Mouse (Mus musculus) liver, adult 2 months (tissue): ENCODE data around the gene P3h4. TPM values are rescaled to one million over a fixed set of nuclear protein-coding genes. Genes with fewer than 3 reads are reported as not detected.
A peak's percentile ranks its signal among the peaks of the same experiment; 100 is the strongest.

Experiments
- DNase-seq: peaks from one replicate; pipeline ENCODE4 v3.0.0-alpha.2; 2011; ENCODE audit warnings: low read depth, low spot score; ENCODE audit errors: extremely low read depth
- H3K27ac ChIP-seq: fragments of 200-500 bp; replicated peaks from 2 replicates; pipeline ENCODE4 v1.5.1; 2012; ENCODE audit warnings: low read depth, mild to moderate bottlenecking, control low read depth, inconsistent platforms, low read length; ENCODE audit not compliant: insufficient read depth
- H3K27me3 ChIP-seq: fragments of 200-500 bp; 2 replicates; pipeline ENCODE4 v1.6.1; 2012; ENCODE audit warnings: mild to moderate bottlenecking, moderate library complexity, low read length, inconsistent platforms; ENCODE audit not compliant: control insufficient read depth, insufficient read depth
- H3K36me3 ChIP-seq: fragments of 200-500 bp; 2 replicates; pipeline ENCODE4 v1.6.1; 2012; ENCODE audit warnings: low read length, inconsistent platforms; ENCODE audit not compliant: control insufficient read depth, insufficient read depth
- H3K4me1 ChIP-seq: fragments of 200-500 bp; 2 replicates; pipeline ENCODE4 v1.6.1; 2011; ENCODE audit warnings: low read length; ENCODE audit not compliant: control insufficient read depth, insufficient read depth
- H3K4me3 ChIP-seq: fragments of 200-500 bp; 2 replicates; pipeline ENCODE4 v1.5.1; 2011; ENCODE audit warnings: low read depth, mild to moderate bottlenecking, control low read depth, low read length, moderate library complexity; ENCODE audit not compliant: insufficient read depth
- H3K79me2 ChIP-seq: fragments of 200-500 bp; 2 replicates; pipeline ENCODE4 v1.6.1; 2012; ENCODE audit warnings: inconsistent platforms, mild to moderate bottlenecking, low read length, moderate library complexity; ENCODE audit not compliant: control insufficient read depth, insufficient read depth
- H3K9ac ChIP-seq: fragments of 200-500 bp; 2 replicates; pipeline ENCODE4 v1.6.1; 2012; ENCODE audit warnings: low read depth, mild to moderate bottlenecking, control low read depth, inconsistent platforms, low read length
- CTCF ChIP-seq: fragments of 200-500 bp; IDR thresholded peaks from 2 replicates; pipeline ENCODE4 v1.5.1; 2011; ENCODE audit warnings: low read depth, low read length, control low read depth
- POLR2A ChIP-seq: fragments of 200-500 bp; IDR thresholded peaks from 2 replicates; pipeline ENCODE4 v1.6.1; 2011; ENCODE audit warnings: low read length, control low read depth; ENCODE audit not compliant: insufficient read depth; ENCODE audit errors: extremely low read depth
- WGBS: fragments of 180-500 bp; shearing (Covaris S2); methylation state at CpG from one replicate; pipeline ENCODE4 v1.1.7; 2018; 5-methylcytosine and 5-hydroxymethylcytosine counted together
- polyA plus RNA-seq: library from polyadenylated mRNA; depleted of rRNA; stranded (reverse); fragments of >200 nt; gene quantifications from 2 replicates; pipeline ENCODE4 v1.2.3, GENCODE M21; 2012
- total RNA-seq: library from RNA; depleted of rRNA; stranded (reverse); fragments of >200 nt; gene quantifications from 2 replicates; pipeline ENCODE4 v1.2.3, GENCODE M21; 2014

The P3h4 gene
- total and polyA plus RNA-seq, 2 experiments, result 1.2 TPM

GRCm38 (mm10) chr11:100399727-100400538 is 14.7 kb downstream of the P3h4 start:
- no peak for DNase-seq
- Histone ChIP-seq H3K9ac (no peak overlapping the region), H3K27ac (no peak overlapping the region), H3K4me3 (no peak overlapping the region), H3K79me2 (peaks cover 6% of the 10 kb centered on the region; the same call in 1 of the 2 replicates), H3K36me3 (no peaks in the 10 kb centered on the region), H3K4me1 (peaks cover 18% of the 10 kb centered on the region), H3K27me3 (no peaks in the 10 kb centered on the region)
- TF ChIP-seq CTCF (no peak), POLR2A (no peak)
- 83% methylated on average over 12 of the region's 12 CpGs for WGBS

GRCm38 (mm10) chr11:100399320-100399719 is 15.3 kb downstream of the P3h4 start:
- Histone ChIP-seq H3K36me3 (no peaks in the 10 kb centered on the region), H3K27ac (no peak overlapping the region), H3K4me1 (peaks cover 24% of the 10 kb centered on the region), H3K79me2 (peaks cover 12% of the 10 kb centered on the region; the same call in 1 of the 2 replicates), H3K9ac (no peak overlapping the region), H3K4me3 (no peak overlapping the region), H3K27me3 (no peaks in the 10 kb centered on the region)
- DNase-seq, result no peak
- no peak for TF ChIP-seq CTCF
- no peak for TF ChIP-seq POLR2A
- WGBS, result 73% methylated on average over 9 of the region's 9 CpGs

- TF ChIP-seq POLR2A (no peak), CTCF (no peak)
- peaks cover 17% of the 10 kb centered on the region; the same call in 1 of the 2 replicates for H3K79me2 ChIP-seq
- H3K4me1 ChIP-seq, result peaks cover 26% of the 10 kb centered on the region
- no peak for DNase-seq
- no peaks in the 10 kb centered on the region for H3K36me3 ChIP-seq
- H3K4me3 ChIP-seq, result no peak overlapping the region
- no peak overlapping the region for H3K27ac ChIP-seq
- WGBS, result 91% methylated on average over 7 of the region's 7 CpGs
- no peaks in the 10 kb centered on the region for H3K27me3 ChIP-seq
- no peak overlapping the region for H3K9ac ChIP-seq
Measured at GRCm38 (mm10) chr11:100398517-100398916, 16.1 kb downstream of the P3h4 start.

GRCm38 (mm10) chr11:100397600-100398389 is 16.8 kb downstream of the P3h4 start, which contains the start of gene Jup:
TSS of gene Jup (minus strand) at chr11:100397763.
- no peaks in the 10 kb centered on the region for H3K36me3 ChIP-seq
- WGBS, result 1% methylated on average over 37 of the region's 37 CpGs
- TF ChIP-seq POLR2A (peak; percentile 97), CTCF (no peak)

GRCm38 (mm10) chr11:100396886-100397599 is 17.6 kb downstream of the P3h4 start:
- under 1% methylated on average over 42 of the region's 42 CpGs for WGBS

More at GRCm38 (mm10) chr11:100397600-100398389, 16.8 kb downstream of the P3h4 start, which contains the start of gene Jup:
- Histone ChIP-seq H3K27me3 (no peaks in the 10 kb centered on the region), H3K4me1 (peaks cover 28% of the 10 kb centered on the region), H3K27ac (peak within 1 kb of the TSS; percentile 91), H3K4me3 (peak within 1 kb of the TSS; percentile 81), H3K9ac (peak within 1 kb of the TSS; percentile 91), H3K79me2 (peaks cover 20% of the 10 kb centered on the region; the same call in 1 of the 2 replicates)
- peak; percentile 95 for DNase-seq

More at GRCm38 (mm10) chr11:100396886-100397599, 17.6 kb downstream of the P3h4 start:
- Histone ChIP-seq H3K4me1 (peaks cover 31% of the 10 kb centered on the region), H3K9ac (peak overlapping the region; percentile 91), H3K79me2 (peaks cover 20% of the 10 kb centered on the region; the same call in 1 of the 2 replicates), H3K4me3 (peak overlapping the region; percentile 81), H3K27ac (peak overlapping the region; percentile 91), H3K27me3 (no peaks in the 10 kb centered on the region), H3K36me3 (no peaks in the 10 kb centered on the region)
- 0 out of 2 replicates have a peak, but pooled peaks have one; percentile 7 for TF ChIP-seq POLR2A
- TF ChIP-seq CTCF, result peak; percentile 42
- peak; percentile 76 for DNase-seq
